Mouse (Mus musculus) gastrocnemius, adult 2 months (tissue): ENCODE measurements around the gene Olfr488. TPM values are rescaled to one million over a fixed set of nuclear protein-coding genes. Genes with fewer than 3 reads are reported as not detected.
"Not testable (repeated sequence)": the region's sequence is repeated elsewhere in the genome, so short reads cannot be mapped to it uniquely, and the experiment has no call there.

Source experiments
- DNase-seq: peaks from one replicate; pipeline ENCODE4 v3.0.0; 2022
- H3K27ac ChIP-seq: fragments of 200-600 bp; 2 replicates; pipeline ENCODE4 v1.8.1; 2022; ENCODE audit warnings: mild to moderate bottlenecking
- H3K4me3 ChIP-seq: fragments of 200-600 bp; 2 replicates; pipeline ENCODE4 v1.8.1; 2022; ENCODE audit warnings: mild to moderate bottlenecking, moderate library complexity
- CTCF ChIP-seq: fragments of 200-600 bp; IDR thresholded peaks from 2 replicates; pipeline ENCODE4 v1.8.1; 2022; ENCODE audit warnings: antibody characterized with exemption, mild to moderate bottlenecking, moderate library complexity
- intact Hi-C: fragments of 180-260 bp; cut with DNase I; formaldehyde crosslinking; loops from one replicate; pipeline ENCODE4 v1.15.1; 2025
- long read RNA-seq, 2 experiments: library from polyadenylated mRNA; stranded (forward); transcript quantifications; one replicate each; pipeline ENCODE4 v2.0.0; 2021
- total RNA-seq, 2 experiments: library from RNA; stranded (reverse); gene quantifications; 2 replicates each; pipeline ENCODE4 v1.2.3; 2021

The Olfr488 gene
- total RNA-seq = not detected
- long read RNA-seq, experiment 1 = 0 reads
- long read RNA-seq, experiment 2 = 0 reads

- no peak for DNase-seq
- Histone ChIP-seq H3K27ac (no peak within 1 kb of the TSS), H3K4me3 (no peak within 1 kb of the TSS)
- TF ChIP-seq CTCF = no peak
- intact Hi-C loops = no loop called here
These were observed at the start of gene Olfr488 for GRCm38 (mm10) chr7:108258247-108258646. Gene Olfr488, minus strand, starts transcription at chr7:108258347.

GRCm38 (mm10) chr7:108288834-108289233, 30.7 kb upstream of the Olfr488 start, which contains the start of gene Olfr490:
Gene Olfr490, minus strand, starts transcription at chr7:108288934.
- no peak for DNase-seq
- Histone ChIP-seq H3K27ac (no peak within 1 kb of the TSS), H3K4me3 (no peak within 1 kb of the TSS)
- intact Hi-C loops = no loop called here
- no peak for TF ChIP-seq CTCF

- no peak for TF ChIP-seq CTCF
- intact Hi-C loops = no loop called here
These were observed 24.6 kb downstream of the Olfr488 start for GRCm38 (mm10) chr7:108233551-108233950.

GRCm38 (mm10) chr7:108214536-108214935, 43.6 kb downstream of the Olfr488 start, which contains the start of gene Olfr487:
Gene Olfr487, minus strand, starts transcription at chr7:108214636.
- DNase-seq, H3K4me3 ChIP-seq, intact Hi-C loops, H3K27ac ChIP-seq: not testable (repeated sequence)

More at GRCm38 (mm10) chr7:108233551-108233950, 24.6 kb downstream of the Olfr488 start:
- no peak for DNase-seq
- H3K27ac ChIP-seq = no peak overlapping the region
- H3K4me3 ChIP-seq = no peak overlapping the region

Other genes with a start within 250 kb of the Olfr488 start
- gene Olfr478, start 224.4 kb downstream of the Olfr488 start, total RNA-seq = not detected
- not detected for gene Olfr479, start 207.7 kb downstream of the Olfr488 start, total RNA-seq
- gene Olfr480, start 191.0 kb downstream of the Olfr488 start, total RNA-seq = not detected
- not detected for gene Olfr481, start 178.5 kb downstream of the Olfr488 start, total RNA-seq
- under 1 TPM; 0.64 to 0.81 TPM for gene Olfr482, start 160.8 kb downstream of the Olfr488 start, total RNA-seq
- not detected for gene Olfr483, start 157.5 kb downstream of the Olfr488 start, total RNA-seq
- gene Olfr484, start 130.9 kb downstream of the Olfr488 start, total RNA-seq = not detected
- not detected for gene Olfr485, start 98.5 kb downstream of the Olfr488 start, total RNA-seq
- gene Olfr486, start 85.6 kb downstream of the Olfr488 start, total RNA-seq = not detected
- not detected for gene Olfr487, start 43.7 kb downstream of the Olfr488 start, total RNA-seq
- not detected for gene Olfr490, start 30.6 kb upstream of the Olfr488 start, total RNA-seq
- gene Olfr491, start 55.1 kb upstream of the Olfr488 start, total RNA-seq = not detected
- not detected for gene Olfr492, start 65.3 kb upstream of the Olfr488 start, total RNA-seq
- gene Olfr493, start 88.6 kb upstream of the Olfr488 start, total RNA-seq = not detected
- not detected for gene Olfr494, start 107.0 kb upstream of the Olfr488 start, total RNA-seq
- not detected for gene Olfr495, start 134.8 kb upstream of the Olfr488 start, total RNA-seq
- not detected for gene Olfr497, start 162.1 kb upstream of the Olfr488 start, total RNA-seq
- gene Olfr498, start 207.0 kb upstream of the Olfr488 start, total RNA-seq = not detected